Mouse (Mus musculus) small intestine, adult 2 months (tissue): ENCODE data around the gene Mxi1.

Experiments
- CTCF ChIP-seq: fragments of 200-500 bp; IDR thresholded peaks from 2 replicates; pipeline ENCODE4 v1.5.1; 2012; ENCODE audit warnings: low read depth, mild to moderate bottlenecking, control low read depth, inconsistent platforms, low read length, moderate library complexity, mixed read lengths; ENCODE audit not compliant: insufficient replicate concordance, insufficient read length; ENCODE audit errors: extremely low read depth
- POLR2A ChIP-seq: fragments of 200-500 bp; IDR thresholded peaks from 2 replicates; pipeline ENCODE4 v1.6.1; 2012; ENCODE audit warnings: low read depth, mild to moderate bottlenecking, control low read depth, inconsistent platforms, low read length, moderate library complexity

- no peak for TF ChIP-seq CTCF
- no peak for TF ChIP-seq POLR2A
Observed at GRCm38 (mm10) chr19:53264821-53265727, 45.2 kb upstream of the Mxi1 start.
